Mouse (Mus musculus) heart, embryonic 12.5 days (tissue): ENCODE measurements around the gene Nme7. TPM values are rescaled to one million over a fixed set of nuclear protein-coding genes. Genes with fewer than 3 reads are reported as not detected.
A peak's percentile ranks its signal among the peaks of the same experiment; 100 is the strongest.

Experiments
- ATAC-seq: fragments of 200-750 bp; cut with Nextera tagmentation; 2 replicates; pipeline ENCODE4 v1.8.0; 2017; ENCODE audit warnings: moderate TSS enrichment, moderate library complexity; ENCODE audit not compliant: insufficient number of reproducible peaks, low FRiP score
- H3K27ac ChIP-seq: fragments of 300-500 bp; sonication (generic); 2 replicates; pipeline ENCODE4 v1.5.1; 2016; ENCODE audit warnings: mild to moderate bottlenecking, moderate library complexity; ENCODE audit not compliant: poor library complexity, severe bottlenecking
- H3K27me3 ChIP-seq: fragments of 300-500 bp; sonication (generic); replicated peaks from 2 replicates; pipeline ENCODE4 v1.6.1; 2016; ENCODE audit warnings: mild to moderate bottlenecking, moderate library complexity
- H3K36me3 ChIP-seq: fragments of 300-500 bp; sonication (generic); 2 replicates; pipeline ENCODE4 v1.6.1; 2016; ENCODE audit warnings: mild to moderate bottlenecking, moderate library complexity
- H3K4me1 ChIP-seq: fragments of 300-500 bp; sonication (generic); replicated peaks from 2 replicates; pipeline ENCODE4 v1.6.1; 2016; ENCODE audit warnings: mild to moderate bottlenecking
- H3K4me2 ChIP-seq: fragments of 300-500 bp; sonication (generic); 2 replicates; pipeline ENCODE4 v1.6.1; 2016; ENCODE audit warnings: mild to moderate bottlenecking, moderate library complexity
- H3K4me3 ChIP-seq: fragments of 300-500 bp; sonication (generic); 2 replicates; pipeline ENCODE4 v1.5.1; 2016; ENCODE audit warnings: mild to moderate bottlenecking
- H3K9ac ChIP-seq: fragments of 300-500 bp; sonication (generic); 2 replicates; pipeline ENCODE4 v1.6.1; 2016; ENCODE audit warnings: mild to moderate bottlenecking, moderate library complexity
- H3K9me3 ChIP-seq: fragments of 300-500 bp; sonication (generic); replicated peaks from 2 replicates; pipeline ENCODE4 v1.6.1; 2016; ENCODE audit warnings: mild to moderate bottlenecking, moderate library complexity
- WGBS: fragments of 180-500 bp; shearing (Covaris S2); methylation state at CpG from one replicate; pipeline ENCODE4 v1.1.7; 2016; 5-methylcytosine and 5-hydroxymethylcytosine counted together
- polyA plus RNA-seq: library from polyadenylated mRNA; unstranded; fragments of >200 nt; fragmentation: Nextera tagmentation; extraction: Ambion mirVana; gene quantifications from 2 replicates; pipeline ENCODE4 v1.2.1, GENCODE M21; 2016

Nme7 gene
- polyA plus RNA-seq, 1 experiment from 2014 or later: 17.7 TPM

DNA sequence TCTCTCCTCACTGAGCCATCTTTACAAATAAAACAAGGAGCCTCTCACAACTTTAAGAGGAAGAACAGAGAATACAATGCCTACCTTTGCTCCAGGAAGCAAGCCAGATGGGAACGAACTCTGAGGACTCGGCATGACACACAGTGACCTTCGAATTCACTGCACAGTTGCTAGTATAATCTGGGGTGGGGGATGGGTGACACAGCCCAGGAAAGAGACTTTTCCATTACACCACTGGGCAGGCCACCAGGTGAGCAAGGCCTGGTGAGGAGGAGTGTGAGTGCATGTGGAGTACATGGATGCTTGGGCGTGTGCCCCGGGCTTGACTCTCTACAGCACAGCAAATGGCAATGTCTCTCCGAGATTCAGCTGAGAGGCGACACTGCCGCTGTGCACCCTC lies 145.7 kb downstream of the Nme7 start:
- Histone ChIP-seq H3K9me3 (no peaks in the 10 kb centered on the region), H3K27ac (peak overlapping the region; percentile 57), H3K9ac (no peak overlapping the region), H3K27me3 (no peaks in the 10 kb centered on the region), H3K4me3 (no peak overlapping the region), H3K4me1 (peaks cover 60% of the 10 kb centered on the region), H3K36me3 (peaks cover 84% of the 10 kb centered on the region), H3K4me2 (no peak overlapping the region)
- WGBS: 72% methylated on average over 8 of the region's 8 CpGs
- ATAC-seq: no peak

DNA sequence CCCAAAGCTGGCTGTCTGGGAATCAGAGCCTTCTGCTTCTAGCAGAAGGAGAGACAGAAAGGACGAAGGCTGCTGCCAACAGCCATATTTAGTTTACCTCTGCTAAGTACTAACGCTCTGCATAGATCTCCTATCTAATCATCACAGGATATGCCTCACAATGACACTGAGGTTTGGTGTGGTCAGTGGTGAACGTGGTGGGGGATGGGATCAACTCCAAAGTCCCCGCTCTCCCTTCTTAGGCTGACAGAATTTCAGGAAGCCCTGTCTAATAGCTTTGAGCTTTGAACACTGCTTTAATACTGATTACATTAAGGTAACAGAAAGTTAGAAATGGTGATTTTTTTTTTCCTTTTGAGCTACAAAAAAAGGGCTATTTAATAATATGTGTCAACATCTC lies 146.3 kb downstream of the Nme7 start:
- 52% methylated on average over 4 of the region's 4 CpGs for WGBS
- peak overlapping the region; percentile 57; the same call in 1 of the 2 replicates for H3K27ac ChIP-seq
- no peaks in the 10 kb centered on the region for H3K9me3 ChIP-seq
- ATAC-seq: no peak
- H3K36me3 ChIP-seq: peaks cover 78% of the 10 kb centered on the region
- no peaks in the 10 kb centered on the region for H3K27me3 ChIP-seq
- H3K4me2 ChIP-seq: no peak overlapping the region
- H3K4me1 ChIP-seq: peaks cover 61% of the 10 kb centered on the region
- no peak overlapping the region for H3K9ac ChIP-seq
- H3K4me3 ChIP-seq: no peak overlapping the region

DNA sequence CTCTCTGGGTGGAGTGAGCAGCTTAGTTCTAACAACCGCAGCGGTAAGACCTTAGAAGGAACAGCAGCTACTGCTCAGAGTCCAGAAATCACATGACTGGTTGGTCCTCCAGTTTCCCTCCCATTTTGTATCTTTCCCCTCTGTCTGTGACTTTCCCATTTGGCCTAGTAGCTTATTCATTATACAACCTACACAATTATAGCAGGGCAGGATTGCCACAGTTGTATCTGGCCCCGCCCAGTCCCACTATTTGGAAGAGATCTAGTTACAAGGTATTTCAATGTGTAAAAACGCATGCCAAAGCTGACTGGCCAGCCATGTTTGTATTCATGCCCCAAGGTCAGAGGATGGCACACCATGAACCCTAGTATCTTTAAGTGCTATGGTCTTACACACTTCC lies 146.7 kb downstream of the Nme7 start:
- no peak for ATAC-seq
- H3K9me3 ChIP-seq: no peaks in the 10 kb centered on the region
- no peak overlapping the region for H3K4me3 ChIP-seq
- 77% methylated on average over 4 of the region's 4 CpGs for WGBS
- no peaks in the 10 kb centered on the region for H3K27me3 ChIP-seq
- no peak overlapping the region for H3K4me2 ChIP-seq
- H3K36me3 ChIP-seq: peaks cover 74% of the 10 kb centered on the region
- peaks cover 61% of the 10 kb centered on the region for H3K4me1 ChIP-seq
- no peak overlapping the region for H3K9ac ChIP-seq
- H3K27ac ChIP-seq: peak overlapping the region; percentile 63; the same call in 1 of the 2 replicates

DNA sequence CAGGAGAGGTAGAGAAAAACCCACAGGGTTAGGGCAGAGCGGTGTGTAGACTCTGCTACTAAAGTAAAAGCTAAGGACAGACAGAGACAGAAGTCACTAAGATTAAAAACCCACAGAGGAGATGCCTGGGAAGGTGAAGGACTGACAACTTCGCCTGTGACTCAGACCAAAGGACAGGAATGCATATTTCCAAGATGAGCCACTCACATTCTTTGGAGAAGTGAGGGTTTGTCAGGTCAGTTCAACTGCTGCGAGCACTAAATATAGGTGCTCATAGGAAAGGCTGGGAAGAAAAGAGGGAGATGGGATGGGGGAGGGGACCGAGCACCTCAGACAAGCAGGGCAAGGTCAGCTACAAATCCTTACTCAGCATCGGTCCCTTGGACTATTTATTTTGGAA lies 147.4 kb downstream of the Nme7 start:
- Histone ChIP-seq H3K4me1 (peaks cover 61% of the 10 kb centered on the region), H3K27ac (peak overlapping the region; percentile 63)

DNA sequence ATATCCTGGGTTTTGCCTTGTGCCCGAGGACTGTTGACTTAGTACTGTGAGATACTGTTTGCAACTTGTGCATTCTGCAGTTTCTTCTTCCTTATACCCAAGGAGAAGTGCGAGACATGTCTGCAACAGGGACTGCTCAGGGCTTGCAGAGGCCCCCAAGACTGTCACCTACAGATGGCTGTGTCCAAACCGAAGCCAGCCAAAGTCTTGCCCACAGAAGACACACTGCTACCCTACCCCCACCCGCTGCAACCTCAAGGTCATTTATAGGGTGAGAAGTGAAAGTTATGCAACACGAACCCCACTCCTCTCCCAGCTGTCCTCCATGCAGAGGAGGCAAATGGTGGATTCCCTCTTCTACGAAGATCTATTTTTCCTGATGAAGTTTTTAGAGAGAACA lies 148.7 kb downstream of the Nme7 start:
- Histone ChIP-seq H3K27ac (peak overlapping the region; percentile 56), H3K4me1 (peaks cover 61% of the 10 kb centered on the region), H3K4me2 (no peak overlapping the region), H3K9me3 (no peaks in the 10 kb centered on the region), H3K9ac (no peak overlapping the region), H3K27me3 (no peaks in the 10 kb centered on the region), H3K4me3 (no peak overlapping the region), H3K36me3 (peaks cover 54% of the 10 kb centered on the region)
- no peak for ATAC-seq
- WGBS: 74% methylated on average over 6 of the region's 6 CpGs

More for the DNA sequence above, 147.4 kb downstream of the Nme7 start:
- Histone ChIP-seq H3K9me3 (no peaks in the 10 kb centered on the region), H3K4me3 (no peak overlapping the region), H3K27me3 (no peaks in the 10 kb centered on the region), H3K4me2 (no peak overlapping the region), H3K36me3 (peaks cover 67% of the 10 kb centered on the region), H3K9ac (no peak overlapping the region)
- no peak for ATAC-seq
- WGBS: 58% methylated on average over 5 of the region's 5 CpGs

DNA sequence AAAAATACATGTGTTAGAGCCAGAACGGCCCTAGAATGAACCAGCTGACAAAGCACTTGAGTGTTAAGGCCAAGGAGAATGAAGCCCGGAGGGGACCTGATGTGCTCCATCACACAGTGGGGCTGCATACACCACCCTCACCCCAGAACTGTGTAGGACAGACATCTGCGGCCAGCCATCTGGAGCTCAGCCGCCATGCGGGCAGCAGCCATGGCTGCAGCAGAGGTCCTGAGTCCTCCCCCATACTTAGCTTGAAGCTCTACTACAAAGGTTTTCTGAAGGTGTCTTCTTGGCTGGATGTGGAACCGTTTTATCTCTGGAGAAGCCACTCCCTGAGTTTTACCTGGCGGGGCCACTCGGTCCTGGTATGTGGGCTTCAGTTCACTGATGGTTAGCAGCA lies 149.2 kb downstream of the Nme7 start:
- Histone ChIP-seq H3K27ac (peak overlapping the region; percentile 56), H3K9me3 (no peaks in the 10 kb centered on the region), H3K4me3 (no peak overlapping the region), H3K4me2 (peak overlapping the region; percentile 74; the same call in 1 of the 2 replicates), H3K27me3 (no peaks in the 10 kb centered on the region), H3K36me3 (peaks cover 49% of the 10 kb centered on the region), H3K9ac (no peak overlapping the region), H3K4me1 (peaks cover 59% of the 10 kb centered on the region)
- 77% methylated on average over 8 of the region's 8 CpGs for WGBS
- no peak for ATAC-seq

DNA sequence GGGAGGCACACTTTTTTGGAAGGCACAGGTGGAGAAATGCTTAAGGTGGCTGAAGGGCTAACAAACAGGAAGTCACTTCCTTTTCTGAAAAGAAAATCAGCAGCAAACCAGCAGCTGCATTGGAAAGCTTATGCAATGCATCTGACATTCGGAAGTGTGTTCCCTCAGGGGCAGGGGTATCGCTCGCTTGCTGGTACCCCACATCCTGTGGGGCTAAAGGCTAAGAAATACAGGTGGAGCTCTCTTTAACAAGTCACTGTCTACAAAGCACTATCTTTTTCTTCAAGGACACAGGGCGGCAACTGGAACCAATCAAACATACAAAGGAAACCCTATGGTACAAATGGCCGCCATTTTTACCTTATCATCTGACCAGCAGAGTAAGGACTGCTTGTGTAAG lies 149.8 kb downstream of the Nme7 start:
- H3K27ac ChIP-seq: 0 out of 2 replicates have a peak overlapping the region, but pooled peaks have one; percentile 72
- H3K4me2 ChIP-seq: peak overlapping the region; percentile 74
- H3K9ac ChIP-seq: peak overlapping the region; percentile 66
- peak overlapping the region; percentile 49 for H3K4me3 ChIP-seq
- H3K36me3 ChIP-seq: peaks cover 43% of the 10 kb centered on the region
- peaks cover 58% of the 10 kb centered on the region for H3K4me1 ChIP-seq
- no peak for ATAC-seq
- H3K27me3 ChIP-seq: no peaks in the 10 kb centered on the region; the same call in 1 of the 2 replicates
- 67% methylated on average over 5 of the region's 5 CpGs for WGBS
- no peaks in the 10 kb centered on the region for H3K9me3 ChIP-seq

- 26% methylated on average over 14 of the region's 14 CpGs for WGBS
- peak overlapping the region; percentile 49 for H3K4me3 ChIP-seq
- H3K9ac ChIP-seq: peak overlapping the region; percentile 66
- peaks cover 33% of the 10 kb centered on the region for H3K36me3 ChIP-seq
- H3K27me3 ChIP-seq: no peaks in the 10 kb centered on the region; the same call in 1 of the 2 replicates
- peak overlapping the region; percentile 72 for H3K27ac ChIP-seq
- peak overlapping the region; percentile 74 for H3K4me2 ChIP-seq
- ATAC-seq: no peak
- no peaks in the 10 kb centered on the region for H3K9me3 ChIP-seq
- peaks cover 56% of the 10 kb centered on the region for H3K4me1 ChIP-seq
Measured at GRCm38 (mm10) chr1:164454747-164455400, 151.0 kb downstream of the Nme7 start.

GRCm38 (mm10) chr1:164455614-164456013 lies 151.7 kb downstream of the Nme7 start:
- H3K27me3 ChIP-seq: peaks cover 3% of the 10 kb centered on the region; the same call in 1 of the 2 replicates
- peaks cover 27% of the 10 kb centered on the region for H3K36me3 ChIP-seq
- H3K4me3 ChIP-seq: peak overlapping the region; percentile 92
- 38% methylated on average over 7 of the region's 7 CpGs for WGBS
- H3K9ac ChIP-seq: peak overlapping the region; percentile 99
- H3K4me1 ChIP-seq: peaks cover 54% of the 10 kb centered on the region
- peak overlapping the region; percentile 67 for H3K4me2 ChIP-seq
- H3K9me3 ChIP-seq: no peaks in the 10 kb centered on the region
- no peak for ATAC-seq
- peak overlapping the region; percentile 97 for H3K27ac ChIP-seq

DNA sequence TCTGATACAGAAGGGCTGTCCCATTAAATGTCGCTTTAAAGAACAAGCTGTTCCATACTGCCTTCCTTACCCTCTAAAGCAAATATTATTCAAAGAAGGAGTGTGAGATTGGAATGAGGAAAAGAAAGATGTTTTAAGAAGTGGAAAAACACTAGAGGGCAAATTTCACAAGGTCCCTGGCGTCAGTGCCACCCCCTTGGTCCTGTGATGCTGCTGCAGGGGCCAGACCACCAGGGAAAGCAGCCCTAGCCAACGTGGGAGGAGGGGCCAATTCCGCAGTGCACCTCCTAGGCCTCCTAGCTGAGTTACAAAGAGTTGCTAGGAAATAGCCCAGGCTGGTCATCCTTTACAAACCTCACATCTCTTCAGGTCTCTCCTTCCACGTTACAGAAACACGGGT lies 152.1 kb downstream of the Nme7 start:
- Histone ChIP-seq H3K4me2 (peak overlapping the region; percentile 67), H3K4me3 (peak overlapping the region; percentile 92), H3K9ac (peak overlapping the region; percentile 99), H3K9me3 (no peaks in the 10 kb centered on the region), H3K36me3 (peaks cover 22% of the 10 kb centered on the region), H3K27ac (peak overlapping the region; percentile 97), H3K27me3 (peaks cover 3% of the 10 kb centered on the region; the same call in 1 of the 2 replicates), H3K4me1 (peaks cover 54% of the 10 kb centered on the region)
- WGBS: 8% methylated on average over 6 of the region's 6 CpGs
- ATAC-seq: no peak

DNA sequence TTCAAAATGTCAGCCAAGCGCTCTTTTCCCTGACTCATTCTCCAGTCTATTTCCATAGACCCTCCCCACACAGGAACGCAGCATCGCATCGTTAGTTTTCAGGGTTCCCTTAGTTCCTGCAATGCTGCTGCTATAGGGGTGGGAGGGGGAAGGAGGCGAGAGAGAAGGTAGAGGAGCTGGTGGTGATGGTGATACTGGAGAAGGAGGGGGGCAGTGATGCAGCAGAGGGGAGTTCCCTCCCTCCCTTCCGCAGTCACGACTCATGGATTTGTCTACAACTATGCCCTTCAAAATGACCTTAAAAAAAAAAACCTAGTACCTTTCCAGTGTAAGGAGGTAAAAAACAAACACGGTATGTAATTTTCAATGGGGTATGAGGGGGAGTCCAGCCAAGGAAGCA lies 152.8 kb downstream of the Nme7 start:
- WGBS: 6% methylated on average over 8 of the region's 8 CpGs
- Histone ChIP-seq H3K9me3 (no peaks in the 10 kb centered on the region), H3K4me3 (peak overlapping the region; percentile 92), H3K36me3 (peaks cover 16% of the 10 kb centered on the region), H3K9ac (peak overlapping the region; percentile 99), H3K27me3 (peaks cover 3% of the 10 kb centered on the region; the same call in 1 of the 2 replicates), H3K4me1 (peaks cover 54% of the 10 kb centered on the region), H3K4me2 (peak overlapping the region; percentile 67), H3K27ac (peak overlapping the region; percentile 97)
- ATAC-seq: no peak
